Mouse (Mus musculus): Measurements from ENCODE around the gene Dram1. TPM values are rescaled to one million over a fixed set of nuclear protein-coding genes. Genes with fewer than 3 reads are reported as not detected.
A peak's percentile ranks its signal among the peaks of the same experiment; 100 is the strongest.

The Dram1 gene
- polyA plus RNA-seq, 1 experiment from 2014 or later = 2.9 TPM

GRCm38 (mm10) chr10:88340660-88341059, 38.2 kb downstream of the Dram1 start:
- Histone ChIP-seq H3K27me3 (ENCODE audit: insufficient read depth, low read length) (no peaks in the 10 kb centered on the region), H3K9me3 (ENCODE audit: low read length) (no peaks in the 10 kb centered on the region), H3K36me3 (replicated peaks; ENCODE audit: insufficient read depth, low read length) (no peaks in the 10 kb centered on the region), H3K9ac (replicated peaks) (no peak overlapping the region), H3K4me1 (ENCODE audit: insufficient read depth) (no peaks in the 10 kb centered on the region), H3K4me3 (ENCODE audit: low read depth, low read length) (no peak overlapping the region), H3K4me2 (ENCODE audit: low read depth, low read length) (no peak overlapping the region), H3K27ac (ENCODE audit: low read depth) (no peak overlapping the region)
- ATAC-seq = no peak
- DNase-seq = no peak
- TF ChIP-seq EP300 (IDR thresholded peaks at IDR 0.05; ENCODE audit: low read depth) = no peak
- TF ChIP-seq CTCF (IDR thresholded peaks at IDR 0.05; ENCODE audit: low read depth) = no peak
- WGBS (ENCODE audit: insufficient replicate concordance) = 68% methylated on average over 9 of the region's 9 CpGs

GRCm38 (mm10) chr10:88330695-88331094, 48.2 kb downstream of the Dram1 start:
- no peak overlapping the region for H3K9ac ChIP-seq (replicated peaks)
- WGBS (ENCODE audit: insufficient replicate concordance) = 25% methylated on average over 5 of the region's 5 CpGs
- DNase-seq = no peak
- TF ChIP-seq EP300 (IDR thresholded peaks at IDR 0.05; ENCODE audit: low read depth) (no peak), CTCF (IDR thresholded peaks at IDR 0.05; ENCODE audit: low read depth) (peak; percentile 43)
- H3K4me2 ChIP-seq (ENCODE audit: low read depth, low read length) = no peak overlapping the region
- H3K27me3 ChIP-seq (ENCODE audit: insufficient read depth, low read length) = no peaks in the 10 kb centered on the region
- no peaks in the 10 kb centered on the region for H3K36me3 ChIP-seq (replicated peaks; ENCODE audit: insufficient read depth, low read length)
- H3K9me3 ChIP-seq (ENCODE audit: low read length) = no peaks in the 10 kb centered on the region
- H3K4me3 ChIP-seq (ENCODE audit: low read depth, low read length) = no peak overlapping the region
- no peaks in the 10 kb centered on the region for H3K4me1 ChIP-seq (ENCODE audit: insufficient read depth)
- no peak for ATAC-seq
- no peak overlapping the region for H3K27ac ChIP-seq (ENCODE audit: low read depth)

- no peak overlapping the region for H3K4me3 ChIP-seq (ENCODE audit: low read depth, low read length)
- no peaks in the 10 kb centered on the region for H3K27me3 ChIP-seq (ENCODE audit: insufficient read depth, low read length)
- no peak overlapping the region for H3K9ac ChIP-seq (replicated peaks)
- TF ChIP-seq EP300 (IDR thresholded peaks at IDR 0.05; ENCODE audit: low read depth) (no peak), CTCF (IDR thresholded peaks at IDR 0.05; ENCODE audit: low read depth) (no peak)
- no peak overlapping the region for H3K27ac ChIP-seq (ENCODE audit: low read depth)
- no peak overlapping the region for H3K4me2 ChIP-seq (ENCODE audit: low read depth, low read length)
- 66% methylated on average over 4 of the region's 4 CpGs for WGBS (ENCODE audit: insufficient replicate concordance)
- no peaks in the 10 kb centered on the region for H3K36me3 ChIP-seq (replicated peaks; ENCODE audit: insufficient read depth, low read length)
- H3K4me1 ChIP-seq (ENCODE audit: insufficient read depth) = no peaks in the 10 kb centered on the region
- no peaks in the 10 kb centered on the region for H3K9me3 ChIP-seq (ENCODE audit: low read length)
- no peak for DNase-seq
- ATAC-seq = no peak
Measured at GRCm38 (mm10) chr10:88328056-88328450, 50.8 kb downstream of the Dram1 start.

- no peak overlapping the region for H3K9ac ChIP-seq (replicated peaks)
- DNase-seq (peak; percentile 70), ATAC-seq (peak; percentile 60)
- H3K4me3 ChIP-seq (ENCODE audit: low read depth, low read length) = no peak overlapping the region
- H3K9me3 ChIP-seq (ENCODE audit: low read length) = no peaks in the 10 kb centered on the region
- no peak overlapping the region for H3K27ac ChIP-seq (ENCODE audit: low read depth)
- no peaks in the 10 kb centered on the region for H3K27me3 ChIP-seq (ENCODE audit: insufficient read depth, low read length)
- TF ChIP-seq EP300 (IDR thresholded peaks at IDR 0.05; ENCODE audit: low read depth) = no peak
- peak; percentile 99 for TF ChIP-seq CTCF (IDR thresholded peaks at IDR 0.05; ENCODE audit: low read depth)
- 44% methylated on average over 11 of the region's 11 CpGs for WGBS (ENCODE audit: insufficient replicate concordance)
- no peaks in the 10 kb centered on the region for H3K36me3 ChIP-seq (replicated peaks; ENCODE audit: insufficient read depth, low read length)
- no peaks in the 10 kb centered on the region for H3K4me1 ChIP-seq (ENCODE audit: insufficient read depth)
- no peak overlapping the region for H3K4me2 ChIP-seq (ENCODE audit: low read depth, low read length)
Measured at GRCm38 (mm10) chr10:88327160-88328055, 51.5 kb downstream of the Dram1 start.

- Histone ChIP-seq H3K27ac (ENCODE audit: low read depth) (0 out of 2 replicates have a peak overlapping the region, but pooled peaks have one; percentile 8), H3K27me3 (ENCODE audit: insufficient read depth, low read length) (no peaks in the 10 kb centered on the region), H3K9ac (replicated peaks) (no peak overlapping the region), H3K4me3 (ENCODE audit: low read depth, low read length) (no peak overlapping the region), H3K4me1 (ENCODE audit: insufficient read depth) (no peaks in the 10 kb centered on the region; the same call in 1 of the 2 replicates), H3K4me2 (ENCODE audit: low read depth, low read length) (no peak overlapping the region), H3K36me3 (replicated peaks; ENCODE audit: insufficient read depth, low read length) (no peaks in the 10 kb centered on the region), H3K9me3 (ENCODE audit: low read length) (no peaks in the 10 kb centered on the region)
- TF ChIP-seq CTCF (IDR thresholded peaks at IDR 0.05; ENCODE audit: low read depth) = no peak
- TF ChIP-seq EP300 (IDR thresholded peaks at IDR 0.05; ENCODE audit: low read depth) = no peak
- DNase-seq (no peak), ATAC-seq (no peak)
- 66% methylated on average over 5 of the region's 5 CpGs for WGBS (ENCODE audit: insufficient replicate concordance)
Measured at GRCm38 (mm10) chr10:88321739-88322138, 57.1 kb downstream of the Dram1 start.

- H3K27me3 ChIP-seq (ENCODE audit: insufficient read depth, low read length) = no peaks in the 10 kb centered on the region
- H3K27ac ChIP-seq (ENCODE audit: low read depth) = no peak overlapping the region
- no peak overlapping the region for H3K4me3 ChIP-seq (ENCODE audit: low read depth, low read length)
- no peaks in the 10 kb centered on the region for H3K9me3 ChIP-seq (ENCODE audit: low read length)
- no peaks in the 10 kb centered on the region for H3K36me3 ChIP-seq (replicated peaks; ENCODE audit: insufficient read depth, low read length)
- H3K9ac ChIP-seq (replicated peaks) = no peak overlapping the region
- ATAC-seq = peak; percentile 43; the same call in 1 of the 2 replicates
- H3K4me1 ChIP-seq (ENCODE audit: insufficient read depth) = no peaks in the 10 kb centered on the region; the same call in 1 of the 2 replicates
- DNase-seq = peak; percentile 40
- H3K4me2 ChIP-seq (ENCODE audit: low read depth, low read length) = peak overlapping the region; percentile 13; the same call in 1 of the 2 replicates
- WGBS (ENCODE audit: insufficient replicate concordance) = 45% methylated on average over 12 of the region's 12 CpGs
- TF ChIP-seq CTCF (IDR thresholded peaks at IDR 0.05; ENCODE audit: low read depth) (no peak), EP300 (IDR thresholded peaks at IDR 0.05; ENCODE audit: low read depth) (no peak)
Measured at GRCm38 (mm10) chr10:88320714-88321416, 58.0 kb downstream of the Dram1 start.

Data from liver, postnatal 0 days (tissue).